Mouse (Mus musculus) forebrain, postnatal 0 days (tissue): ENCODE measurements at regions not wholly inside any gene's neighbourhood (a gene's known extent, or its start where the extent isn't known, plus 50 kb on each side); places are given as distances from the start of the nearest gene placed in this dataset.

Source experiments
- ATAC-seq: fragments of 200-750 bp; cut with Nextera tagmentation; 2 replicates; pipeline ENCODE4 v1.8.0; 2017; ENCODE audit warnings: mild to moderate bottlenecking, moderate library complexity
- DNase-seq: peaks from one replicate; pipeline ENCODE4 v3.0.0-alpha.2; 2015
- H3K27ac ChIP-seq: fragments of 300-500 bp; sonication (generic); 2 replicates; pipeline ENCODE4 v1.5.1; 2014; ENCODE audit warnings: low read depth, mild to moderate bottlenecking, antibody characterized with exemption, low read length, moderate library complexity, mixed read lengths
- H3K27me3 ChIP-seq: fragments of 300-500 bp; sonication (generic); 2 replicates; pipeline ENCODE4 v1.6.1; 2014; ENCODE audit warnings: mild to moderate bottlenecking, low read length, mixed read lengths; ENCODE audit not compliant: insufficient read depth
- H3K36me3 ChIP-seq: fragments of 300-500 bp; sonication (generic); 2 replicates; pipeline ENCODE4 v1.6.1; 2014; ENCODE audit warnings: mild to moderate bottlenecking, moderate library complexity; ENCODE audit not compliant: insufficient read depth
- H3K4me1 ChIP-seq: fragments of 300-500 bp; sonication (generic); 2 replicates; pipeline ENCODE4 v1.6.1; 2014; ENCODE audit warnings: antibody characterized with exemption; ENCODE audit not compliant: insufficient read depth
- H3K4me2 ChIP-seq: fragments of 300-500 bp; sonication (generic); 2 replicates; pipeline ENCODE4 v1.6.1; 2014; ENCODE audit warnings: low read depth, mild to moderate bottlenecking, moderate library complexity
- H3K4me3 ChIP-seq: fragments of 300-500 bp; sonication (generic); 2 replicates; pipeline ENCODE4 v1.5.1; 2014; ENCODE audit warnings: low read depth, low read length, mixed read lengths
- H3K9ac ChIP-seq: fragments of 300-500 bp; sonication (generic); 2 replicates; pipeline ENCODE4 v1.6.1; 2014; ENCODE audit warnings: mild to moderate bottlenecking
- H3K9me3 ChIP-seq: fragments of 300-500 bp; sonication (generic); 2 replicates; pipeline ENCODE4 v1.6.1; 2016; ENCODE audit warnings: low read length
- CTCF ChIP-seq: sonication (generic); IDR thresholded peaks from 2 replicates; pipeline ENCODE4 v1.5.1; 2016; ENCODE audit warnings: antibody characterized with exemption, control low read depth, low read depth
- WGBS: fragments of 180-500 bp; shearing (Covaris S2); extraction: QIAGEN DNeasy Blood & Tissue Kit; methylation state at CpG from one replicate; pipeline ENCODE4 v1.1.7; 2014; 5-methylcytosine and 5-hydroxymethylcytosine counted together

GRCm38 (mm10) chr17:47271979-47272677, 96.6 kb upstream of the Mrps10 start:
- H3K4me1 ChIP-seq = 0 out of 2 replicates have a peak, but pooled peaks cover 3% of the 10 kb centered on the region
- DNase-seq (no peak), ATAC-seq (no peak)
- no peaks in the 10 kb centered on the region for H3K9me3 ChIP-seq
- 75% methylated on average over 7 of the region's 7 CpGs for WGBS
- peaks cover 4% of the 10 kb centered on the region; the same call in 1 of the 2 replicates for H3K36me3 ChIP-seq
- no peaks in the 10 kb centered on the region for H3K27me3 ChIP-seq
- no peak for TF ChIP-seq CTCF
- H3K27ac ChIP-seq = no peak overlapping the region
- H3K9ac ChIP-seq = no peak overlapping the region
- no peak overlapping the region for H3K4me2 ChIP-seq
- no peak overlapping the region for H3K4me3 ChIP-seq

- TF ChIP-seq CTCF = 0 out of 2 replicates have a peak, but pooled peaks have one; percentile 6
- Histone ChIP-seq H3K4me2 (no peak overlapping the region), H3K4me3 (no peak overlapping the region), H3K4me1 (no peaks in the 10 kb centered on the region), H3K36me3 (peaks cover 4% of the 10 kb centered on the region; the same call in 1 of the 2 replicates), H3K9me3 (no peaks in the 10 kb centered on the region), H3K27me3 (no peaks in the 10 kb centered on the region), H3K27ac (peak overlapping the region; percentile 69; the same call in 1 of the 2 replicates), H3K9ac (no peak overlapping the region)
- DNase-seq = no peak
- ATAC-seq = peak; percentile 76; the same call in 1 of the 2 replicates
- 81% methylated on average over 19 of the region's 19 CpGs for WGBS
Observed at GRCm38 (mm10) chr17:47269053-47269891, 99.4 kb upstream of the Mrps10 start.

DNA sequence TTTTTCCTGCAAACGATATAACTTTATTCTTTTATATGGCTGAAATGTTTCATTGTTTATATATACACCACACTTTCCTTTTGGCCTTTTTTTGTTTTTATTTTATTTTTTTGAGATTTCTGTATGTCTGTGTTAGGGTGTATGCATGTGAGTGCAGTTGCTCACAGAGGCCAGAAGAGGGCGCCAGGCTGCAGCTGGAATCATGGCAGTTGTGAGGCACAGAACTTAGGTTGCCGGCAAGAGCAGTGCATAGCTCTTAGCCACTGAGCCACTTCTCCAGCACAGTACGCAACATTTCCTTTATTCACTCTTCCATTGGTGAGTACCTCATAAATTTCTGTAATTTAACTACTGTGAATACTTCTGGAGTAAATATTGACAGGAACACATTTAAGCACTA, 100.8 kb upstream of the Mrps10 start:
- TF ChIP-seq CTCF = peak; percentile 47
- ATAC-seq (no peak), DNase-seq (no peak)
- H3K4me3 ChIP-seq = no peak overlapping the region
- H3K9ac ChIP-seq = no peak overlapping the region
- H3K4me2 ChIP-seq = no peak overlapping the region
- H3K9me3 ChIP-seq = no peaks in the 10 kb centered on the region
- no peak overlapping the region for H3K27ac ChIP-seq
- H3K27me3 ChIP-seq = no peaks in the 10 kb centered on the region
- 93% methylated on average over 4 of the region's 4 CpGs for WGBS
- H3K4me1 ChIP-seq = no peaks in the 10 kb centered on the region
- peaks cover 4% of the 10 kb centered on the region; the same call in 1 of the 2 replicates for H3K36me3 ChIP-seq

DNA sequence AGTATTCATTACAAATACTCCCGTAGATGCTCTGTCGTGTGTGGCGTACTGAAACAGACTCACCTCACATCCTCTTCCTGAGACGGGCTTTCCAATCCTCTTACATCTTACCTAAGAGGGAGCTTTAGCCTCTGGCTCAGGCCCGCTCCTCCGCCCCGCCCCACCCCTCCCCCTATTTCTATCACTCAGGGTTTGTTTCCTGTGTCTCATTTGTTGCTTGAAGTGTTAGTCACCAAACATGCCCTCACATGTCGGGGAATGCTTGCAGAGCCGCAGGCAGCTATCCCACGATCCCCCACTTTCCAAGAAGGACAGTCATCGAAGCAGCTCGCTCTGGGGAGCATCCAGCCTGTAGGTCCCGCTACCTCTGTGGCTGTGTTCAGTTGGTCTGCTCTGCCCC, 101.6 kb upstream of the Mrps10 start:
- no peak overlapping the region for H3K4me3 ChIP-seq
- ATAC-seq = no peak
- WGBS = 91% methylated on average over 13 of the region's 13 CpGs
- no peak for TF ChIP-seq CTCF
- H3K9ac ChIP-seq = no peak overlapping the region
- no peak overlapping the region for H3K4me2 ChIP-seq
- no peaks in the 10 kb centered on the region for H3K9me3 ChIP-seq
- no peaks in the 10 kb centered on the region for H3K27me3 ChIP-seq
- no peaks in the 10 kb centered on the region for H3K4me1 ChIP-seq
- H3K27ac ChIP-seq = no peak overlapping the region
- DNase-seq = no peak
- H3K36me3 ChIP-seq = peaks cover 4% of the 10 kb centered on the region; the same call in 1 of the 2 replicates

DNA sequence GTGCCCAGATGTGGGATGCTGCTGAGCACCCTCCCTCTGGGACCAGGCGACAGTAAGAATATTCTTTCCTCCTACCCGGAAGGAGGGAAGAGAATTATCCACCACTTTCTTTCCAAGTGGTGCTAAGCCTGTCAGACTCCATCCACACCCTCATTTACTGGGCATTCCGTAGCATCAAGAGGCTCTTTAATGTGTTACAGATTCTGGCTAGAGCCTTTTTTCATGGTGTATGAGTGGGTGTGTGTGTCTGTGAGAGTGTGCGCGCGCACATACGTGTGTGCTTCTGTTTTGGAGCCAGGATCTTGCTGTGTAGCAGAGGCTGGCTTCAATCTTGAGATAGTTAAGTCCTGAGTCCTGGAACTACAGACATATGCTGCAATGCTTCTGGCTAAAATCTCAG, 102.4 kb upstream of the Mrps10 start:
- peaks cover 4% of the 10 kb centered on the region; the same call in 1 of the 2 replicates for H3K36me3 ChIP-seq
- no peak overlapping the region for H3K27ac ChIP-seq
- no peak overlapping the region for H3K4me2 ChIP-seq
- no peaks in the 10 kb centered on the region for H3K9me3 ChIP-seq
- H3K9ac ChIP-seq = no peak overlapping the region
- TF ChIP-seq CTCF = no peak
- ATAC-seq (no peak), DNase-seq (no peak)
- no peaks in the 10 kb centered on the region for H3K4me1 ChIP-seq
- H3K4me3 ChIP-seq = no peak overlapping the region
- WGBS = 88% methylated on average over 7 of the region's 7 CpGs
- no peaks in the 10 kb centered on the region for H3K27me3 ChIP-seq

DNA sequence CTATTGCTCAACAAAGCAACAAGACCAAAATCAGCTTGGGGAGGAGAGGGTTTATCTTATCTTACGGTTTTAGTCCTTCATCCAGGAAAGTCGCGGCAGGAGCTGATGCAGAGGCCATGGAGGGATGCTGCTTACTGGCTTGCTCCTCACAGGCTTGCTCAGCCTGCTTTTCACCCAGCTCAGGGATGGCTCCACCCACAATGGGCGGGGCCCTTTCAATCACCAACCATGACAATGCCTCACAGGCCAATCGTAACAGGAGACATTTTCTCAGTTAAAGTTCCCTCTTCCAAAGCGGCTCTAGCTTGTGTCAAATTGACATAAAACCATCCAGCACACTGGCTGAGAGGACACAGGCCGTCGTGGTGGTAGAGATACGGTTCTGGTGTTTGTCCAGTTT, 105.7 kb upstream of the Mrps10 start:
- TF ChIP-seq CTCF = no peak
- Histone ChIP-seq H3K9me3 (no peaks in the 10 kb centered on the region), H3K27ac (no peak overlapping the region), H3K36me3 (no peaks in the 10 kb centered on the region), H3K27me3 (no peaks in the 10 kb centered on the region), H3K4me1 (no peaks in the 10 kb centered on the region), H3K4me3 (no peak overlapping the region), H3K9ac (no peak overlapping the region), H3K4me2 (no peak overlapping the region)
- no peak for ATAC-seq
- no peak for DNase-seq
- 95% methylated on average over 9 of the region's 9 CpGs for WGBS

DNA sequence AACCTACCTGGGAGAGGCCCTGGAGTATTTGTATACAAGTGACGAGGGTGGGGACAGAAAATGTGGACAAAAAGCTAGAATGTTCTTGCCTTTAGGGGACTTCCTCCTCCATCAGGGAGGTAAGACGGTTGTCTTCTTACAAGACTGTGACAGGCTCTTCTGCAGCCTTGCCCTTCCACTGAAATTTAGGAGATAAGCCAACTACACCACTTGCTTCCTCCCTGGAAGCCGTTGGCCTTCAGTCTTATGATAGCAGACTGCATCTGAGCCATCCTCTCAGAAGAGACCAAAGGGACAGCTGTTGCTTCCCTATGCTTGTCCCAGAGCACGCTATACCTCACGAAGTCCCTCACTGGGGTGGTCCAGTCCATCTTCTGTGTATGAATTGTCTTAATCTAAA, 106.5 kb upstream of the Mrps10 start:
- H3K4me2 ChIP-seq = no peak overlapping the region
- no peaks in the 10 kb centered on the region for H3K9me3 ChIP-seq
- H3K4me1 ChIP-seq = no peaks in the 10 kb centered on the region
- ATAC-seq (no peak), DNase-seq (no peak)
- no peak overlapping the region for H3K4me3 ChIP-seq
- WGBS = 96% methylated on average over 5 of the region's 5 CpGs
- H3K27me3 ChIP-seq = no peaks in the 10 kb centered on the region
- no peak overlapping the region for H3K27ac ChIP-seq
- H3K9ac ChIP-seq = no peak overlapping the region
- TF ChIP-seq CTCF = no peak
- H3K36me3 ChIP-seq = no peaks in the 10 kb centered on the region
